Mouse (Mus musculus) spleen, adult 12 weeks (tissue): ENCODE measurements around the gene Nos1.

ENCODE experiments used
- DNase-seq: peaks from one replicate; pipeline ENCODE4 v3.0.0; 2022; ENCODE audit warnings: low spot score

The Nos1 gene

DNA sequence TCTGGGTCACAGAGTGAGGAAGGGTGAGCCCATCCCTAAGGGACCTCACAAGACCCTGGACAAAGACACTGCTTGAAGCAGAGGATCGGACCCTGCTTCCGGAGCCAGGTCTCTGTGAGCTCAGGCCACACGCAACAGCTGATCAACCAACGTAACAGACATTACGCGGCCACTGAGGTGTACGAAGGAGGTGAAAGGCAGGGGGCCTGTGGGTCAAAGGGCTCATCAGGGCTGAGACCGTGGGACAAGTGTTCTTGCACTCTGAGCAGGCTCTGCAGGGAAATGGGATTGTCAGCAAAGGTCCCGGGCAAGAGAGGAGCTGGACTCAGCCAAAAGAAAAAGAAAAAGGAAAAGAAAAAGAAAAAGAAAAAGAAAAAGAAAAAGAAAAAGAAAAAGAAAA is 186.1 kb downstream of the Nos1 start:
- DNase-seq, result no peak

DNA sequence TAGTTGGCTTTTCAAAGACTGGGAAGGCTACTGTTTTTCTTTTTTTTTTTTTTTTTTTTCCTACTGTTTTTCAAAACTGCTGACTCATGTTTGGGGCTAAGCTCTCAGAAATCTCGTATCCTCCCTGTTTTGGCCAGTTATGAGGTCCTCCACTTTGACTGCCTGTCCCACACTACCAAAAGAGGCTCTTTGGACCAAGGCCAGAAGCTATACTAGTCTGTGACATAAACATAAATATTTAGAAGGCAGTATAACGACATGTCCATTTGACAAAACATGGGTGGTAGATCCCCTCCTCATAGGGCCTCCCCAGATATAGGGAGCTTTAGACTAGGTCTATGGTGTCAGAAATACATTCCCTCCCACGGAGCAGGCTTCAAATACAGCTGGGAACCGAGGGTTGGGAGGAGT is 186.8 kb downstream of the Nos1 start:
- DNase-seq, result no peak

DNA sequence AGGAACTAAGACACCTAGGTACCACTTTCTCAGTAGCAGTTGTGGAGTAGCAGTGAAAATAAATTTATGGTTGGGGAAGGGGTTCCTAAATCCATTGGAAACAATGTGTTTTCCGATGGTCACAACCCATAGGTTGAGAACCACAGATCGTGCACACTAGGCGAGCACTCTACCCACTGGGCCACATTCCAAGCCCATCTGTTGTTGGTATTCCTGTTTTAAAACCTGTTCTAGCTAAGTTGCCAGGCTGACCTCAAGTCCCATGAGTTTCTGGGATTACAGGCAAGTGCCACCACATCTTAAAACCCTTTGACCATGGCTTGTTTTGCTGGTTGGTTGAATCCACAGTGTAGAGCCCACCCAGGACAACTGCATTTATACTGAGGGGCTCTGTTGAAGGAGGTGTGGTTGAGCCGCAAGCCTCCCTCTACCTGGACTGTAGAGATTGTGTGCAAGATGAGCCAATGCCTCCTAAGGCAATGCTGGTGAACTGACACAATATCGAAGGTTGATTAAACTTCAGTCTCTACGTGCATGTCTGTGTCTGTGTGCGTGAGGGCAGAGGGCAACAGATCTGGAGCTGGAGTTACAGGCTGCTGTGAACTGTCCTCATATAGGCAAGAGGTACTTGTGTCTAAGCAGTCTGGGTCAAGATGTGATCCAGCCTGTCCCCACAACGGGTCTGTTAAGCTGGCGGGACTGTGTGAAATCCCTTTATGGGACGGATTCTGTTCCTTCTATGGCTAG is 189.0 kb downstream of the Nos1 start:
- DNase-seq, result no peak

DNA sequence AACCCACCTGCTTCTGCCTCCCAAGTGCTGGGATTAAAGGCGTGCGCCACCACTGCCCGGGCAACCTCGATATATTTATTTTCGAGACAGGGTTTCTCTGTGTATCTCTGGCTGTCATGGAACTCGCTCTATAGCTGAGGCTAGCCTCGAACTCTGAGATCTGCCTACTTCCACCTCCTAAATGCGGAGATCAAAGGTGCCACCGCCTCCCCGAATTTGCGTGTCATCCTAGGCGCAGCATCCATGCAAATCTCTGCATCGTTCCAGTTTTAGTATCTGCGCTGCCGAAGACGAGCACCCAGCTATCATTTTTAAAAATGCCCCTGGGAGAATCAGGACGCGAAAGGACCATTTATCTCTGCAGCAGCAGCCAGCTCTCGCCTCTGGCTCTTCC is 195.4 kb downstream of the Nos1 start:
- no peak for DNase-seq

DNA sequence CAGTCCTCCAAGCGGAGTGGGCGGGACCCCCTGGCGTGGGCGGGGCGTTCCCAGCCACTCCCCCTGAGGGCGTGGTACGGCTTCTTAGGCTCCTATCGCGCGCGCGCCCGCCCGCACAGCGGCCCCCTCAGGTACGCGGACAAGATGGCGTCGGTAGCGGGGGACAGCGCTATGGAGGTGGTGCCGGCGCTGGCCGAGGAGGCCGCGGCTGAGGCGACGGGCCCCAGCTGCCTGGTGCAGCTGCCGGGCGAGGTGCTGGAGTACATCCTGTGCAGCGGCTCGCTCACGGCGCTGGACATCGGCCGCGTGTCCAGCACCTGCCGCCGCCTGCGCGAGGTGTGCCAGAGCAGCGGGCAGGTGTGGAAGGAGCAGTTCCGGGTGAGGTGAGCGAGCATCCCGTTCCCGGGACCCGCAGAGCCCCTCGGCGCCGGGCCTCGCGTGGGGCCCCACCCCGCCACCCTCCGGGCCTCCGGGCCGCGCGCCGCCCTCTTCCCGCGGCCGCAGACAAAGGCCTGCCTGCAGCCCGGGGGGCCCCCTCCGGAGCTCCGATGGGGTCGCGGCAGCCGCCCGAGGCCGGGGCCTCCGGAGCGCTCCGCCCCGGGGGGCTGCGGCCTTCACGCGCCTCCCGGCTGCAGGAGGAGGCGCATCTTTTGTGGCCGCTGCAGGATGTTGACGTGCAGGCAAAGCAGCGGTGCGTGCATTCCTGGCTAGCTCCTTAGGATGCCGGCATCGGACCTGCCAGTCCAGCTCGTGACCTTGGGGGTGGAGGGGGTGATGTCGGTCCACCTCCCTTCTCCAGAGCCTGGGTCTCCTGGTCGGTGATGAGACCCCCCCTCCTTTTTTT is 196.0 kb downstream of the Nos1 start, which contains the start of gene Fbxo21:
TSS of gene Fbxo21 (plus strand) at position 74 of the 844 bp plus-strand sequence.
- DNase-seq, result peak; percentile 74

DNA sequence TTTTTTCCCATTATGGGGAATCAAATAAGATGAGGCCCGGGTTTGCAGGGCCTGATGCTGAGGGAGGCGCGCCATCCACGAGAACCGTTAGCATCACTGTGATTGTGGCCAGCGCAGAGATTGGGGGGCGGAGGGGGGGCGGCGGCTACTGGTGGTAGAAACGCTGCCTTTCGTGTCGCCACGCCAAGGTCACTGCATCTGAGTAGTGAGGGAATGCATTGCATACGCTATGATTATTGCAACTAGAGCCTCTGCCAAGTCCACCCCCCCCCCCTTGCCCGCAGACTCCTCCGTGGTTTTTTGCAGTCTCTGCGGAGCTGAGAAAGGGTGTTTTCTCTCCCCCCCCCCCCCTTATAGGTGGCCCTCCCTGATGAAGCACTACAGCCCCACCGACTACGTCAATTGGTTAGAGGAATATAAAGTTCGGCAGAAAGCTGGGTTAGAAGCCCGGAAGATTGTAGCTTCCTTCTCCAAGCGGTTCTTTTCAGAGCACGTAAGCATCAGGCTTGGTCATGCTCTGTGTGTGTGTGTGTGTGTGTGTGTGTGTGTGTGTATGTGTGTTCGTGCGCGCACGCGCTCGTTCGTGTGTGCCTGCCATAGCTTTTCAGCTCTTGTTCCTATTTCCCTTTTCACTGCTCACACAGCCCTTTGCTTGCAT is 196.8 kb downstream of the Nos1 start:
- no peak for DNase-seq

DNA sequence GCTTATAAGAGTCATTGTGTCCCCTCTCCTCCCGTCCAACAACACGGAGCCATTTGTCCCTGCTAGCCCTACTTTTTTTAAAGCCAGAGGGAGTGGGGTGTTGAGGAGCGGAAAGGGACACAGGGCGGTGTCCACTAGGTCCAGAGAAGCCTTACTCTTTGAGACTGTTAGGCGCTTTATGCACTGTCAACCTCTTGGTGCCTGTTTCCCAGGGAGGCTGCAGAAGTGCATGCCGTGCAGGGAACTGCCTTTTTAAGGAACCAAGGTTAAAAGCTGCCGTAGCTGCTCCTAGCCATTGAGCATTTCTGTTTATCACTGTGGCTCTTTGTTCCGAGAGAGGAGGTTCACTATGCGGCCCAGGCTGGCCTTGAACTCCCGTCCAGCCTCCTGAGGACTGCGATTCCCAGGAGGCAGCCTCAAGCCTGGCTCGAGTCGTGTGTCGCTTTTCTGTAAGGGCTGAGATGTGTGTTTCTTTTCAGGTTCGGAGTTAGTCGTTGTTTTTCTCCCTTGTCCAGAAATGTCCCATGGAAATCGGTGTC is 197.4 kb downstream of the Nos1 start:
- no peak for DNase-seq

DNA sequence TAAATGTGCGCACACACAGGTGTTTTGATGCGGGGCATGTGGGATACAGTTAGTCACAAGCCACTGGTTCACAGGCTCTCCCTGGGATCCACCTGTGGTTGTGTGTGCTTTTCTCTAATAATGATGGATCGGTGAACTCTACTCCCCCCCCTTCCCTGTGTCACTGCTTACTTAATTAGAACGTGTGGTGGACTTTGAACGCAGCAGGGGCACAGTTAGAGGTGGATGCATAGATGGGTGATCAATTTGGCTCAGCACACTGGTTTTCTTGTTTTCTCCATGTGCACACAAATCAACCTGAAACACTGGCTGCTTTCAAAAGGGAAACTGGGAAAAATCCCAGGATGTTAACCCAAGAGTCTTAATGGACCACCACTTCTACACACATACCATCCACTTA is 198.2 kb downstream of the Nos1 start:
- no peak for DNase-seq

DNA sequence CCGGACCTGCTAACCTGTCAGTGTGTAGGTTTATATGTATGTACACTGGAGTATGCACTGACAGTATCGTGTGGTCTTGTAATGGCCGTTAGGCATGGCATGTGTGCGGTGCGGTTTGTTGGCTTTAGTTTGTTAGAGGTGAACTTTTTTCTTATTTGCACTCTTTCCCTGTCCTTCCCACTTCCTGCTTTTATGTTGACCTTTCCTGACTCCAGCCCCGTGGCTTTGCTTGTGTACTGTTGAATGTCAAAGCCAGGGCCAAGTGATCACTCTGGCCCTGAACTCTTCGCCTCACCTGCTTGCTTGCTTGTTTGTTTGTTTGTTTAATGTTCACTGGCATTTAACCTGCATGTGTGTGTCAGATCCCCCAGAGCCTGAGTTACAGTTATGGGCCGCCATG is 200.1 kb downstream of the Nos1 start:
- DNase-seq, result no peak

DNA sequence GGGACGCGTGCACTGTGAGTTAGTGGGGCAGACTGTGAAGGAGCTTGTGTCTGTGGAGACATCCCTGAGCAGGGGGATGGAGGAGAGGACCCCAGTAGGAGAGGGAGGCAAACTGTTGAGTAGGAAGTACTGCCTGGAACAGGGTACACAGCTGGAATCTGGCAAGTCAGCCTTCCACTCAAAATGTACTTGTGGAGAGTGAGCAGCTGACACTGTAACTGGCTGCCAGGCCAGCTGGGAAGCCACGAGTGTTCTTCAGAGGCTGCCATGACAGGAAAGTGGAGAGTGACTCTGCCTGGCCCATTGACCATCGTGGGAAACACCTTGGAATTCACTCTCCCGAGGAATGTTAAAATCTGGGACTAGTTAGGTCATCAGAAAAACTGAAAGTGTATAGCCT is 201.1 kb downstream of the Nos1 start:
- no peak for DNase-seq

DNA sequence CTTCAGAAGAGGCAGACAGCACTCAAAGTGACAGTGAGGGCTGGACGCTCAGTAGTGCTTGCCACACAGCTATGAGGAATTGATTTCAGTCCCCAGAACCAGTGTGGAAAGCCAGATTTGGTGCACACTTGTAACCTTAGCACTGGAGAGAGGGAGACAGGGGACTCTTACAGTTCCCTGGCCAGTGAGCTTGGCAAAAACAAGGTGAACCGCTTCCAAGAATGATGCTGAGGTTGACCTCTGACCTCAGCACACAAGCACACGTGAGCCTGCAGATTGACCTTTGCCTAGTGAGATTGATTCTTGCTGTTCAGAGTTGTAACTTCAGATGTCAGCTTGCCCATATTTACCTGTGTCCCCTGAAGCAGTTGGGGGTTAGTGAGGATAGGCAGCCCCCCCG is 205.5 kb downstream of the Nos1 start:
- DNase-seq, result no peak

DNA sequence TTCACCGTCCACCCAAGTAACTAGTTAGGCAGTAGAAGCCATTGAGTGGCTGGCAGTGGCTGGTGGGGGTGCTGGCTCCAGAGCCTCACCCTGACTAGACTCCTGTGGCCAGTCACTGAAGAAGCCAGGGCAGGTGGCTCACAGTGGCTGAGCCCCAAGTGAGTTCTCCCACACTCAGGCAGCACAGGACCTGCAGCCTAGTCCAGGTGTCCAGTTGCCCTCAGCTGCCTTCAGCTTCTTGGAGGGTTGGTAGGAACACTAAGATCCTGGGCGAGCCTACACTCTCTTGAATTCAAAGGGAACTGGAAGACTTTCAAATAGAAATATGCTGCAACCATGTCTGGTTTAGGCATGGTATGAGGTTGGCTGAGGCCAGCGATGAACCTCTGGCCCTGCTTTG is 207.1 kb downstream of the Nos1 start:
- no peak for DNase-seq

DNA sequence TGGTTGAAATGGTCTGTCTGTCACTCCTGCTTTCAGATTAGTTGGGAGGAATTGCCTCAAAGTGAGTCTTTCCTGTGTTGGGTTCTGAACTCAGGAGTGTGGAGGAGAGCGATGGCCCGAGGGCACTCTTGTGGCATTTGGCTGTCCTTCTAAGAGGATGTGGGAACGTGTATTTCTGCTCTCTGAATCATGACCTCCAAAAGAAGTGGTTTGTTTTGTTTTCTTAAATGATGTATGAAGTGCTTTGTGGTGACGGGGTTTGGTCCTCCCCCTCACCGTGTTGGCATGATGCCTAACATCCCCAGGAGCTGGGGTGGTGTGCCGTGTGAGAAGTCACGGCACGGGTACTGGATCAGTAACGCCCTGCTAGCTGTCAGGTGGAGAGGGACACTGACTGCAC is 207.5 kb downstream of the Nos1 start:
- DNase-seq, result no peak

DNA sequence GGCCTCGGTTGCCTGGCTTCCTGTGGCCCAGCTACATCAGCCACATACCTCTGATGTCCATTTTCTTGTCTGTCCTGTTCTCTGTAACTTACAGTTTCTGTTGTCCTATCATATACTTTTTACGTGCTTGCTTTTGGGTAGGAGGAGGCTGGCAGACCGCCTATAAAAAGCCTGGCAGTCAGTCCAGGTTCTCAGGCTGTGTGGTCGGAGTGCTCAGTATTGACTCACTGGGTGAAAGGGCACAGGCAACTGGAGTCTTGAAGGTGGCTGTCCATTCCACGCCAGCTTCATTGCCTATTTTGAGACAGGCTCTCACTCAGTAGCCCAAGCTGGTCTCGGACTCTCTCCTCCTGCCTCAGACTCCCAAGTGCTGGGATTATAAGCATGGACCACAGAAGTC is 208.9 kb downstream of the Nos1 start:
- DNase-seq, result no peak

DNA sequence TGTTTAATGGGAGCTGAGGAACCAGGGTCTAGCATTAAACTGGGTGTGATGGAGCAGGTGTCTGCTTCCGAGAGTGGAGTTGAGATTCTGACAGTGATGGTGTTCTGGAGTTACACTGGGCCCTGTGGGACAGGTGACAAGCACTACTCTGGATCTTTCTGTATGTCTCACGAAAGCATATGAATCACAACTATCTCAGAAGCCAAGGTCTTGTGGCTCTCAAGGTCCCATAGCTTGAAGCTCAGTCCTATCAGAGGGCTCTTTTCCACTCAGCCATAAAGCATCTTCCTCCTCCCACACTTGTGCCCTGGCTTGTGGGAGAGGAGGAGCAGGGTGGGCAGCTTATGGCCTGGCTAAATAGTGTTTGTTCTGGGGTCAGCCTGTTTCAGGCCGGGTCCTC is 210.1 kb downstream of the Nos1 start:
- no peak for DNase-seq

DNA sequence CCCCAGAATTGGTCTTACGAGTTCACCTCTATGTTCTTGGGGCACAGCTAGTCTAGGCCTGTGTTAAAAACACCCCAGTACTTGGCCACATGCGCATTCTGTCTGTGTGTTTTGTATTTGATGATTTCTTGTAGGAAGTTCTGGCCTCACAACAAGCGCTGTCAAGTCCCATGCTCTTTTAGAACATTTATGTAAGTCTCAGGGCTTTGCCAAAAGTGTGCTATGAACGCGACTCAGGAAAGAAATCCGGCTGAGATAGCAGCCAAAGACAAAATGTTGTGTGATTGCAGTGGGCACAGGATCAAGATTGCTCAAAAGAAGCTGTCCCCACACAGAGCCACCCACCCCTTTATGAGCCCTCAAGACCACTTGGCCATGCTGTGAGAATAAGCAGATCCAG is 212.7 kb downstream of the Nos1 start:
- no peak for DNase-seq

DNA sequence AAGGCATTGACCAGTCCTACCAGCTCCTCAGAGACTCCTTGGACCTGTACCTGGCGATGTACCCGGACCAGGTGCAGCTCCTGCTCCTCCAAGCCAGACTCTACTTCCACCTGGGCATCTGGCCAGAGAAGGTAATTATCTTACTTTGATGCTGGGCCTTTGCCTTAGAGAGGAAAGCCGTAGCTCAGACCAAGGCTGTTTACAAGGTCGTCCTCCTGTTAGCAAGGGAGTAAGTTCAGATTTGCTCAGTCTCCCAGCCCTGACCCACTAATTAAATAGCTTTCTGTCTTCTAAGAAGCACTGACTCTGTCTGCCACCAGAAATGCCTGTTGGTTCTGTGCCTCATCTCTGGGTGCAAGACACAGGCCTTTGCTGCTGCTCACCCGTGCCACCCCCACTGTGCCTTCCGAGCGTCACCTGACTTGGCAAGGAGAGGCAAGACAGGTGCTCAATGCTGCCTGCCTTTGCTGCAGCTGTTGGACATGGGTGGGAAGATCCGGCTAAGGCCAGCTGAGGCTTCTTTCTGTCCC is 214.6 kb downstream of the Nos1 start:
- DNase-seq, result no peak

DNA sequence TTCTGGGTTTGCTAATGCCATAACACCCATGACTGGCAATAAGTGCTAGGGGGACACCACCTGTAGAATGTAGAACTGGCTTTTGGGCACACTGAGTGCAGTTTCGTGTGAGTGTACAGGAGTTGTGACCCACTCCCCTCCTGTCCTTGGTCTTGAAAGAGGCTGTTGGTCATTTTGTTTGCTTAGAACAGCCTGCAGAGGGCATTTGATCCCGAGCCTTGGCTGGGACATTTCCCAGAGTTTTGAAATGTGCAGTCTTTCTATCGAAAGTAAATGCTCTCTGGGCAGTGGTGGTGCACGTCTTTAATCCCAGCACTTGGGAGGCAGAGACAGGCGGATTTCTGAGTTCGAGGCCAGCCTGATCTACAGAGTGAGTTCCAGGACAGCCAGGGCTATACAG is 215.1 kb downstream of the Nos1 start:
- DNase-seq, result no peak

DNA sequence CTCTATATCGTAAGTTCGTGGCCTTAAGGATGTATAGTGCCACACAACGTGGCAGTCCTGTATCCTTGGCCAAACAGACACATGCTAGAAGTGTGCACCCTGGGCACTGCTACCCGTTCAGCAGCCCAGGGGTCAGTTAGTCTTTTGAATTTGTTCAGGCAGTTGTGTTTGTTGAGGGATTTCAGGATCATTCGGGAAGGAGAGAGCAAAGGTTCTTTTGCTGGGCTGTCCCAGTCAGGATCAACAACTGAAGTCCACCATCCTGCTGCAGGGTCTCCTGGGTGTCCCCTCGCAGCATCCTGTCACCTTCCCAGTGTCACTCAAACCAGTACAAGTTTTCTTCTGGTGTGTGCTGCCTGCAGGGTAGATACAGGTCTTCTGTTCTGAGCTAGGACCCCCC is 215.7 kb downstream of the Nos1 start:
- DNase-seq, result no peak

DNA sequence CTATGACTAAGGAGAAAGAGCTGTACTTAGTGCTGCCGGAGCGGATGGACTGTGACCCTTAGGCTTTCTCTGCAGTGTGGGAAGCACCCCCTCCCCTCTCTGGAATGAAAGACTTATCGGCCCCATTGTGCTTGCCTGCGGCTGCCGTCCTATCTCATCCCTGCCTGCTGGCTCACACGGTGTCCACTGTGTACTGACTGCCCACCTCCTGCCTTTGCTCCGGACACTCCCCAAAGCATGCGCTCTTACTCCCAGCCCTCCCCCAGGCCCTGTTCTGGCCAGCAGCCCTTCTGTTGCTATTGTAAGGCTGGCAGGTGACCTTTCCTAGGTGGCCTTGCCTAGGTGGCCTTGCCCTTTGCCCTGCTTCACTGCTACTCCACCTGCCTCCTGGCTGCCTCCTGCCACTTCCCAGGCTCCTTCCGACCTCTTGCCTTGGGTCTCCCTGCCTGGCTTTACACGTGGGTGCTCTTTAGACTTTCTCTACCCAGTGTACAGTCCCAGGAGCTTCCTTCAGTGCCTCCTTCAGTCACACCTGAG is 216.7 kb downstream of the Nos1 start:
- no peak for DNase-seq

DNA sequence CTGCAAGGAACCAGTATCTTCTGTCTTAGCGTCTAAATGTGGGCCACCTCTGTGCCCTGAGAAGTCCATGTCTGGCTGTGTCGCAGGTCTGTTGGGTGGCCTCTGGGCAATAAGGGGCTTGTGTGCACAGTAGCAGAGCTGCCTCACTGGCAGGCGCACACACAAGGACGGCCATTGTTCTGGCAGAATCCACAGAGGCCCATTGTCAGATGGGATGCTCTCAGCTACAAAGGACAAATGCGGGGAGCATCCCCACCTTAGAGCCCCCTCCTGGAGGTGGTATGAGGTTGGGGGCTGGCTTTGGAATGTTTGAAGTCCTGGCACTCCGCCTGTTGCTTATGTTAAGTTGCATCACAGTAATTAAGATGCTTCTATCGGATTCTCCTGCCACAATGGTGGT is 218.2 kb downstream of the Nos1 start:
- DNase-seq, result no peak

DNA sequence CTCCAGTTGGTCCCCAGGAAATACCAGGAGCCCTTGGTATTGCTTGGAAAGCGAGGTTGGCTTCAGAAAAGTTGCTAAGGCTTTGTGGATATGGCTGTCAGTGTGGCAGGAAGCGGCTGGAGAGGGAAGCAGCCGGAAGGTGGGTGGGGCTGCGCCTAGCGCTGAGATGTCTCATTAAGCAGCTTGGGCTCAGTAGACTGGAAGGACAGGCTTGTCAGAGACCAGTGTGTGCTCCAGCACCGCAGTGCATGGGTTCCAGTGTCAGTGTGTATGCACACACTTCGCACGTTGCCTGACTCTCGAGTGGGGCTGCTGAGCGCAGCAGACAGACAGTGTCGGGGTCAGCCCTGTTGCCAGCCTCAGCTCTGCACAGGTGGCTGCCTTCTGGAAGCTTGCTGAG is 218.8 kb downstream of the Nos1 start:
- no peak for DNase-seq
